Mouse (Mus musculus): ENCODE data around the gene Clec12b.
A peak's percentile ranks its signal among the peaks of the same experiment; 100 is the strongest.

The Clec12b gene

GRCm38 (mm10) chr6:129385774-129386173 is at the start of gene Clec12b:
Gene Clec12b, minus strand, starts transcription at chr6:129385874.
- DNase-seq (ENCODE audit: low read depth) = no peak

GRCm38 (mm10) chr6:129434239-129434638 is 48.6 kb upstream of the Clec12b start:
- DNase-seq (ENCODE audit: low read depth) = peak; percentile 49

- DNase-seq (ENCODE audit: low read depth) = no peak
Observed at GRCm38 (mm10) chr6:129427281-129427680, 41.6 kb upstream of the Clec12b start.

GRCm38 (mm10) chr6:129425812-129426211 is 40.1 kb upstream of the Clec12b start:
- no peak for DNase-seq (ENCODE audit: low read depth)

GRCm38 (mm10) chr6:129425217-129425616 is 39.5 kb upstream of the Clec12b start:
- DNase-seq (ENCODE audit: low read depth) = no peak

GRCm38 (mm10) chr6:129423734-129424072 is 38.0 kb upstream of the Clec12b start:
- DNase-seq (ENCODE audit: low read depth) = peak; percentile 74

- no peak for DNase-seq (ENCODE audit: low read depth)
Observed at GRCm38 (mm10) chr6:129423040-129423733, 37.5 kb upstream of the Clec12b start.

GRCm38 (mm10) chr6:129422311-129422710 is 36.6 kb upstream of the Clec12b start:
- no peak for DNase-seq (ENCODE audit: low read depth)

GRCm38 (mm10) chr6:129414177-129414576 is 28.5 kb upstream of the Clec12b start:
- no peak for DNase-seq (ENCODE audit: low read depth)

GRCm38 (mm10) chr6:129408562-129408961 is 22.9 kb upstream of the Clec12b start, which contains the start of gene Clec9a:
Gene Clec9a, plus strand, starts transcription at chr6:129408862.
- DNase-seq (ENCODE audit: low read depth) = no peak

- DNase-seq (ENCODE audit: low read depth) = no peak
Observed at GRCm38 (mm10) chr6:129407324-129407723, 21.6 kb upstream of the Clec12b start.

GRCm38 (mm10) chr6:129405999-129406398 is 20.3 kb upstream of the Clec12b start:
- DNase-seq (ENCODE audit: low read depth) = no peak

GRCm38 (mm10) chr6:129403391-129403790 is 17.7 kb upstream of the Clec12b start:
- no peak for DNase-seq (ENCODE audit: low read depth)

- DNase-seq (ENCODE audit: low read depth) = no peak
Observed at GRCm38 (mm10) chr6:129402404-129402803, 16.7 kb upstream of the Clec12b start.

GRCm38 (mm10) chr6:129399945-129400344 is 14.3 kb upstream of the Clec12b start:
- DNase-seq (ENCODE audit: low read depth) = no peak

GRCm38 (mm10) chr6:129396997-129397396 is 11.3 kb upstream of the Clec12b start, which contains the start of gene Clec1b:
Gene Clec1b, plus strand, starts transcription at chr6:129397297.
- DNase-seq (ENCODE audit: low read depth) = no peak

- no peak for DNase-seq (ENCODE audit: low read depth)
Observed at GRCm38 (mm10) chr6:129393732-129394131, 8.1 kb upstream of the Clec12b start.

- DNase-seq (ENCODE audit: low read depth) = peak; percentile 54
Observed at GRCm38 (mm10) chr6:129393087-129393720, 7.5 kb upstream of the Clec12b start.

- DNase-seq (ENCODE audit: low read depth) = no peak
Observed at GRCm38 (mm10) chr6:129385000-129385399, 674 bp downstream of the Clec12b start.

GRCm38 (mm10) chr6:129383466-129383865 is 2.2 kb downstream of the Clec12b start:
- no peak for DNase-seq (ENCODE audit: low read depth)

GRCm38 (mm10) chr6:129381736-129382135 is 3.9 kb downstream of the Clec12b start:
- DNase-seq (ENCODE audit: low read depth) = no peak

GRCm38 (mm10) chr6:129380454-129380853 is 5.2 kb downstream of the Clec12b start:
- DNase-seq (ENCODE audit: low read depth) = no peak

GRCm38 (mm10) chr6:129374937-129375471 is 10.7 kb downstream of the Clec12b start:
- no peak for DNase-seq (ENCODE audit: low read depth)

All from induced T-regulatory cell, adult 2 months (primary cell).